Mouse (Mus musculus) limb, embryonic 11.5 days (tissue): ENCODE measurements around the gene Dock1. TPM values are rescaled to one million over a fixed set of nuclear protein-coding genes. Genes with fewer than 3 reads are reported as not detected.

ENCODE experiments used
- ATAC-seq: fragments of 200-750 bp; cut with Nextera tagmentation; 2 replicates; pipeline ENCODE4 v1.8.0; 2017; ENCODE audit warnings: low read depth; ENCODE audit not compliant: insufficient number of reproducible peaks, low FRiP score, low TSS enrichment
- DNase-seq: peaks from one replicate; pipeline ENCODE4 v3.0.0-alpha.2; 2015; ENCODE audit warnings: low spot score
- H3K27ac ChIP-seq: fragments of 300-500 bp; sonication (generic); replicated peaks from 2 replicates; pipeline ENCODE4 v1.5.1; 2014; ENCODE audit warnings: low read depth, mild to moderate bottlenecking, low read length
- H3K27me3 ChIP-seq: fragments of 300-500 bp; sonication (generic); 2 replicates; pipeline ENCODE4 v1.6.1; 2014; ENCODE audit warnings: mild to moderate bottlenecking, low read length, mixed read lengths; ENCODE audit not compliant: control insufficient read depth, insufficient read depth
- H3K36me3 ChIP-seq: fragments of 300-500 bp; sonication (generic); 2 replicates; pipeline ENCODE4 v1.6.1; 2014; ENCODE audit warnings: mild to moderate bottlenecking, low read length, moderate library complexity, mixed read lengths; ENCODE audit not compliant: control insufficient read depth, insufficient read depth
- H3K4me1 ChIP-seq: fragments of 300-500 bp; sonication (generic); 2 replicates; pipeline ENCODE4 v1.6.1; 2014; ENCODE audit warnings: low read length, mixed read lengths; ENCODE audit not compliant: control insufficient read depth, insufficient read depth
- H3K4me2 ChIP-seq: fragments of 300-500 bp; sonication (generic); 2 replicates; pipeline ENCODE4 v1.6.1; 2014; ENCODE audit warnings: low read depth, mild to moderate bottlenecking, moderate library complexity; ENCODE audit not compliant: severe bottlenecking
- H3K4me3 ChIP-seq: fragments of 300-500 bp; sonication (generic); 2 replicates; pipeline ENCODE4 v1.5.1; 2014; ENCODE audit warnings: low read depth, low read length
- H3K9ac ChIP-seq: fragments of 300-500 bp; sonication (generic); 2 replicates; pipeline ENCODE4 v1.6.1; 2014; ENCODE audit warnings: mild to moderate bottlenecking, low read length
- H3K9me3 ChIP-seq: fragments of 300-500 bp; sonication (generic); 2 replicates; pipeline ENCODE4 v1.6.1; 2016; ENCODE audit warnings: low read length; ENCODE audit not compliant: control insufficient read depth
- WGBS: fragments of 180-500 bp; shearing (Covaris S2); extraction: QIAGEN DNeasy Blood & Tissue Kit; methylation state at CpG from one replicate; pipeline ENCODE4 v1.1.7; 2014; 5-methylcytosine and 5-hydroxymethylcytosine counted together
- polyA plus RNA-seq: library from polyadenylated mRNA; unstranded; fragments of >200 nt; fragmentation: Nextera tagmentation; extraction: Ambion mirVana; gene quantifications from 2 replicates; pipeline ENCODE4 v1.2.1, GENCODE M21; 2014

The Dock1 gene
- polyA plus RNA-seq, 1 experiment from 2014 or later, result 42.7 TPM

DNA sequence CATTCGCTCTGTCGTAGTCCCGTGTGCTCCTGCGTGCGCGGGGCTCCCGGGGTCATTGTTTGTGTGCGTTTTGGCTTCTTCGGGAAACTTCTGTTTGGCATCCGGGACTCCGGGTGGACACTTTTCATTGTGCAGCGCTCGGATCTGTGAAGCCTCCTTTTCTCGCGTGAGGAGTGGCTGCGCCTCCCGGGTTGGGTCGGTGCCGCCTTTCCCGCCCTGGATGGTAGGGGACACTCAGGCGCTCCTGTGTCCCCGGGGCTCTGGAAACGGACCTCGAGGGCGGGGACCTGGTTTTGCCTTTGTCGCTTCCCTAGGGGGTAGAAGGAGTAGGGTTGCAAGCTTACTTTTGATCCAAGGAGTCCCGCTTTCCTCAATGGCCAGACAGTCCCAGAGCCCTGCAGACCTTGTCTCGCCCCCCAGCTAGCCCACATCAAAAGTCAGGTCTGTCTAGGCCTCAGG lies 578 bp downstream of the Dock1 start:
- Histone ChIP-seq H3K27ac (peak overlapping the region; percentile 87), H3K27me3 (no peaks in the 10 kb centered on the region), H3K36me3 (no peaks in the 10 kb centered on the region), H3K4me3 (peak overlapping the region; percentile 65), H3K4me2 (peak overlapping the region; percentile 52), H3K9ac (peak overlapping the region; percentile 97), H3K9me3 (no peaks in the 10 kb centered on the region), H3K4me1 (peaks cover 10% of the 10 kb centered on the region)
- 1% methylated on average over 28 of the region's 28 CpGs for WGBS
- ATAC-seq, result peak; percentile 36
- DNase-seq, result peak; percentile 79

DNA sequence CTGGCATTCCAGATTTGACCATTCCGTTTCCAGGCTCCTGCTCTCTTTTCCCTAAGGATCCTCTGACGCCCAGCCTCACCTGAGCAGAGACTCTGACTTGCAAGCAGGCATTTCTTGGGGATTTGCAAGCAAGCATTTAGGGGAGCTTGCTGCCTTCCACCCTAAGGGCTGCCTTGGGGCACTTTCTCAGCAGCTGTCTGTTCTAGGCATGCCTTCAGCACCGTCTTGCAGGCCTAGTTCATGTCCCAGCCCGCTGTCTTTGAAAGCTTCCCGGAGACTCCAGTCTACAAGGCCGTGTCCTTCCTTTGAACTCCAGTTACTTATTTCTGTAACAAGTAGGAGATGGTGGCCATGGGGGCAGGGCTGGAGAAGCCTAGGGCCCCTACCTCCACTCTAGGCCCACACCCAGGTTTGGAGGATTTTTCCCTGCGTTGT lies 1.0 kb downstream of the Dock1 start:
- DNase-seq, result no peak

GRCm38 (mm10) chr7:134673135-134673534 lies 2.7 kb downstream of the Dock1 start:
- 90% methylated on average over 5 of the region's 5 CpGs for whole genome bisulfite sequencing
- no peak for DNase-seq
- H3K27me3 ChIP-seq, result no peaks in the 10 kb centered on the region
- ATAC-seq, result no peak
- no peak overlapping the region for H3K4me3 ChIP-seq
- peaks cover 13% of the 10 kb centered on the region for H3K4me1 ChIP-seq
- H3K27ac ChIP-seq, result no peak overlapping the region
- H3K9me3 ChIP-seq, result no peaks in the 10 kb centered on the region
- H3K36me3 ChIP-seq, result no peaks in the 10 kb centered on the region
- H3K4me2 ChIP-seq, result no peak overlapping the region
- no peak overlapping the region for H3K9ac ChIP-seq

More for the DNA sequence above, 1.0 kb downstream of the Dock1 start:
- ATAC-seq, result no peak
- H3K9me3 ChIP-seq, result no peaks in the 10 kb centered on the region
- 19% methylated on average over 7 of the region's 7 CpGs for WGBS
- peaks cover 10% of the 10 kb centered on the region for H3K4me1 ChIP-seq
- H3K36me3 ChIP-seq, result no peaks in the 10 kb centered on the region
- peak overlapping the region; percentile 97 for H3K9ac ChIP-seq
- peak overlapping the region; percentile 52 for H3K4me2 ChIP-seq
- peak overlapping the region; percentile 65 for H3K4me3 ChIP-seq
- no peaks in the 10 kb centered on the region for H3K27me3 ChIP-seq
- peak overlapping the region; percentile 87 for H3K27ac ChIP-seq

DNA sequence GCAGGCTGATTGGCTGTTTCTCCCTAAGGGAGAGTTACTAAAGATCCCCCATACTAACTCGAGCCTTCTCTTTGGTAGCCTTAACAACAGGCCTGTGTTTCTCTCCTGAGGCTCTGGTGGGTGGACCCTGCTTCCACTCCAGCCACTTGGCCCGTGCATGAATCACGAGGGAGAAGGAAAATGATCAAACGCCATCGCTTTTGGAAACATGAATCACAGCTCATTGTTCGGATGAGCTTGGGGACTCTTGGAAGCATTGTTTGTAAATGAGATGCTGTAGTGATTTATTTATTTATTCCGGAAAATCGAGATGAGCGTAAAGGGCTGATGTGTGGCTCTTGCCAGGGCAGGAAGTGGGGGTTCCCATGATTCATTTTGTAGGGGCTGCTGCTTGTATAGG lies 3.5 kb downstream of the Dock1 start:
- DNase-seq (no peak), ATAC-seq (no peak)
- no peaks in the 10 kb centered on the region for H3K27me3 ChIP-seq
- WGBS, result 82% methylated on average over 9 of the region's 9 CpGs
- no peaks in the 10 kb centered on the region for H3K9me3 ChIP-seq
- H3K4me1 ChIP-seq, result peaks cover 13% of the 10 kb centered on the region
- H3K36me3 ChIP-seq, result no peaks in the 10 kb centered on the region
- no peak overlapping the region for H3K9ac ChIP-seq
- H3K4me3 ChIP-seq, result no peak overlapping the region
- H3K4me2 ChIP-seq, result no peak overlapping the region
- no peak overlapping the region for H3K27ac ChIP-seq

DNA sequence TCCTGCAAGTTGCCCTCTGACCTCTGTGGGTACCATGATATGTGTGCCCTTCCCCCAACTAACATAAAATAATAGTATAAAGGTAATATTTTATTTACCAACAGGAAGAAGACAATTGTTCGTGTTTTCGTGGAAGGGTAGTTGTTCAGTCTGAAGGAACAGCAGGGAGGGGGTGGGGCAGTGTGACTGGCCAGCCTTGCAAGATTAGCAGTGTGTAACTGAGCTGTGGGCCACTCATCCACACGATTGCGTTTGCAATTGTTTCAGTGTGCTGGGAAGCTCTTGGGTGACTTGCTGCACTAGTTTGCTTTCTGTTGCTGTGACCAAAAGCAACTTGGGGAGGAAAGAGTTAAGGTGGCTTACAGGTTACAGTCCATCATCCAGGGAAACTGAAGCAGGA lies 7.4 kb downstream of the Dock1 start:
- H3K4me1 ChIP-seq, result 0 out of 2 replicates have a peak, but pooled peaks cover 5% of the 10 kb centered on the region
- no peak overlapping the region for H3K27ac ChIP-seq
- 80% methylated on average over 4 of the region's 4 CpGs for WGBS
- ATAC-seq, result no peak
- H3K27me3 ChIP-seq, result no peaks in the 10 kb centered on the region
- H3K36me3 ChIP-seq, result no peaks in the 10 kb centered on the region; the same call in 1 of the 2 replicates
- H3K4me3 ChIP-seq, result no peak overlapping the region
- no peaks in the 10 kb centered on the region for H3K9me3 ChIP-seq
- no peak overlapping the region for H3K4me2 ChIP-seq
- DNase-seq, result no peak
- no peak overlapping the region for H3K9ac ChIP-seq

DNA sequence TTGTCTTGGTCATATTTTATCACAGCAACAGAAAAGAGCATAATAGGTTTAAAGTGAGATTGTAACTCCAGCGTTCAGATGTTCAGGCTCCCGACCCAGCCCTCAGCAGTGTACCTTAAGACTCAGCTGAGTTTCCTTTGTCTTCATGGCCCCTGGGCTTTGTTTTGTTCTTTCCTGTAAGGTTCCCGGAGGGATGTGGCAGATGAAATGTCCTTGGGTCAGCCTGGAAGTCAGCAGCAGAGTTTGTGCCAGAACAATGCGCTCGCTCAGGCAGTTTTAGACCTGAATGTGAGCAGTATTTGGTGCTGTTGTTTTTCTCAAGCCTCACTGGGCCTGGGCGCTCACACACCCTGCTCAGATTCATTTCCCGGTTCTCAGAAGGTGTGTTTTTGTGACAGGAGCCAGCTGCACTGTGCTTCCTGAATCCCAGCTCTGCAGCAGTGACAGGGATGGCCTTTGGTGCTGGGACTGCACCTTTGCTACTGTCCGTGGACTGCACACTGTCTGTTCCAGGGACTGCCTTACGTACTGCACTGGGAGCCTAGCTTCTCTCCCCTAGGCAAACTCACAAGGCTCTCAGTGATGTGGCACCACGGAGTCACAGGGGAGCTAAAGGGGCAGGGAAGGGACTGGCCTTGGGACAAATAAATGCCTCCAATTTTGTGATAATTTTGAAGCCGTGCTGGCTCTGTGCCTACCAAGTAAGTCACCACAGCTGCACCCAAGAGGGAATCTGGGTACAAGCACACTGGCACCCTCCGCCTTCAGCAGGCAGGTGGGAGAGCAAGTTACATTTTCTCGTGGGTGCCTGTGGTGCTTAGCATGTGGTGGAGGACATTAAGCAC lies 9.1 kb downstream of the Dock1 start:
- DNase-seq (no peak), ATAC-seq (no peak)

GRCm38 (mm10) chr7:134680161-134680560 lies 9.7 kb downstream of the Dock1 start:
- DNase-seq (no peak), ATAC-seq (no peak)
- WGBS, result 82% methylated on average over 2 of the region's 2 CpGs
- Histone ChIP-seq H3K36me3 (no peaks in the 10 kb centered on the region; the same call in 1 of the 2 replicates), H3K4me3 (no peak overlapping the region), H3K4me1 (0 out of 2 replicates have a peak, but pooled peaks cover 5% of the 10 kb centered on the region), H3K27ac (no peak overlapping the region; the same call in 1 of the 2 replicates), H3K27me3 (no peaks in the 10 kb centered on the region), H3K4me2 (no peak overlapping the region), H3K9me3 (no peaks in the 10 kb centered on the region), H3K9ac (no peak overlapping the region)

More for the DNA sequence above, 9.1 kb downstream of the Dock1 start:
- H3K27me3 ChIP-seq, result no peaks in the 10 kb centered on the region
- H3K9ac ChIP-seq, result no peak overlapping the region
- peak overlapping the region; percentile 52; the same call in 1 of the 2 replicates for H3K27ac ChIP-seq
- no peaks in the 10 kb centered on the region for H3K9me3 ChIP-seq
- H3K4me3 ChIP-seq, result no peak overlapping the region
- H3K4me1 ChIP-seq, result 0 out of 2 replicates have a peak, but pooled peaks cover 5% of the 10 kb centered on the region
- no peaks in the 10 kb centered on the region; the same call in 1 of the 2 replicates for H3K36me3 ChIP-seq
- WGBS, result 81% methylated on average over 13 of the region's 13 CpGs
- no peak overlapping the region for H3K4me2 ChIP-seq

DNA sequence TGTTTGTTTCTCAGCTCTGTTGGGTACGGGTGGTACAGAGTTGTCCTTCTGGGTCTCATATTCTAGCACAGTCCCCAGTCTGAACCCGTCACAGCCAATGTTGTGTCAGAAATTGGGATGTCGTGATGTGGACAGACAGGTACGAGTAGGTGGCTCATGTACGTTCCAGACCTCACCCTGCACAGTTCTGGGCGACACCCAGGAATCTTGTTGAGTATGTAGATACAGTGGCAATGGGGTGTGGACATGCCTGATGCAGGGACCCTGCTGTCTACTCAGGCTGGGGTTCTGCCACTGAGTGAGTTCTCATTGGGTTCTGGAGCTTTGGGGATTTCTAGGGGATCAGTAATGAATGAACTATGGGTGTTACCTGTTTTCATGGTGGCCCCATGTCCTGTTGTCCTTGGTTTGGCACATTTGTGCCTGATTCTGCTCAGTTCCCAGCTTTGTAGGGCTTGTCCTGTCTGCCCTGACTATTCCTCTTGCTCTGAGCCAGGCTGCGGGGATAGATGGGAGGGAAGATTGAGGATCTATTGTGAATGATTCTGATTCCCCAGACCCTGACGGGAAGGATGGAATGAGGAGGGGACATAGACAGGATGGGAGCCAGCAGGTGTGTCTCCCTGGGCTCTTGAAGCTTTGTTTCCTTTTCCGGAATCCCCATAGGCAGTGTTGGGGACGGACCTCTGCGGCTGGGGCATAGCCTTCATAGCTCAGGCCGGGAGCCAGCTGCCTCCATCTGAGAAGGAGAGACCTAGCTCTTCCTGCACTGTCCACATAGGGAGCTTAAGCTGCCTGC lies 11.5 kb downstream of the Dock1 start:
- Histone ChIP-seq H3K36me3 (no peaks in the 10 kb centered on the region; the same call in 1 of the 2 replicates), H3K4me1 (0 out of 2 replicates have a peak, but pooled peaks cover 5% of the 10 kb centered on the region), H3K9me3 (no peaks in the 10 kb centered on the region), H3K4me2 (no peak overlapping the region), H3K27me3 (no peaks in the 10 kb centered on the region), H3K9ac (no peak overlapping the region), H3K4me3 (no peak overlapping the region), H3K27ac (no peak overlapping the region)
- DNase-seq (no peak), ATAC-seq (no peak)
- 85% methylated on average over 12 of the region's 12 CpGs for WGBS
